Mouse (Mus musculus): ENCODE measurements around the gene Gckr.

DNA sequence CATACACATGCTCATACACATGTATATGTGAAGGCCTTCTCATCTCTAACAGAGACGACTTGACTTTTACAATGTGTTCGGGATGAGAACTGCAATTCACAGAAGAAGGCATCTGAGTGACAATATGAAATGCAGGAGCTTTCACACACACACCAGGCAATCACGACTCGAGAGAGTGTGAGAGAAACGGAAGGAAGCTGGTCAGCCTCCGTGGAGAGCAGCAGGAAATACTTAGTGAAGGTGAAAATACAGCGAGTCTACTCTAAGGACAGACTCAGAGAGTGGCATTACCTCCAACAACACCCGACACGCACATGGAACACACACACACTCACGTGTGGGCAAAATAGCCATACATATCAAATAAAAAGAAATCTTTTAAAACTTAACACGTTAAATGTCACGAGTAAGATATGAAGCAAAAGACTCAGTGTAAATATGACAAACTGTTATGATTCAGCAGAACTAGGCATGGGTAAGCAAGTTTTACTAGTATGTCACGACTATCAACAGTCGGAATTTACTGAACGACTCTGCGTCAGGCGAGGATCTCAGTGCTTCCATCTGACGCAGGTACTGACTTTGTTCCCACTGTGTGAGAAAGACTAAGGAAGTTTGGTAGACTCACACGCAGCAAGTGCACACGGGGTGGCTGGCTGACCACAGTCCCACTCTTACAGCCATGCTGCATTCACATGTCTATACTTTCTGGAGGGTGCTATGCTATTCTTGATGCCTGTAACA, 17.8 kb upstream of the Gckr start:
- TF ChIP-seq CTCF (conservative IDR thresholded peaks at IDR 0.05; ENCODE audit: low read length) = no peak
- TF ChIP-seq POU5F1 (IDR thresholded peaks at IDR 0.05; ENCODE audit: borderline replicate concordance, low read length) = no peak
